Mouse (Mus musculus): Measurements from ENCODE around the gene Retsat.

Gene Retsat

DNA sequence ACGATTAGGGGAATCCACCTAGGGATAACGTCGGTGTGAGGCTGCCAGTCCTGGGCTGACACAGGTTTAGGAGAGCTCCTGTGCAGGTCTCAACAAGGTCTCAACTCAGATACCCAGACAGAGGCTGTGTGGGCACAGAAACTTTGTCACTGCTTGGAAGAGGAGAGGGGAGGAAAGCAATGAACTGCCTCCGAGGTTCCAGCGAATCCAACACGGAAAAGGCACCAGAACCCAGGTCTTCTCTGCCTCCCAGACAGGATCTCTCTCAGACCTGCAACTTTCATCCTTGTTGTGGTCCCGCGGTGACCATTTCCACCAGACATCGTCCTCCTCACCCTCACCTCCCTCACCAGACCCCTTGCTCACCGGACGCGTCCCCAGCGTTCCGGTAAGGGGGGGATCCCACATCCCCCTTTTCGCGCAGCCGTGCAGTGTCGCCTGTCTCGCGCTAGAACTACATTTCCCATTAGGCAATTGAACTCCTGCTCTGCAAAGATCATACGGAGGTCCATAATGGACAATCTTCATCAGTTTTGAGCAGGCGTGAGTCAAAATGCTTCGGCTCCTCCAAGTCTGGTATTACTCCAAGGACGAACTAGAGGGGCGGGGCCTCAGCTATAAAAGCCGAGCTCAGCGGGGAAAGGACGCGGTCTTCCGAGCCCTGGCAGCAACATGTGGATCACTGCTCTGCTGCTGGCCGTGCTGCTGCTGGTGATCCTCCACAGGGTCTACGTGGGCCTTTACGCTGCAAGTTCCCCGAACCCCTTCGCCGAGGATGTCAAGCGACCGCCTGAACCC, at the start of gene Retsat, which contains the start of gene Elmod3:
Gene Retsat, plus strand, starts transcription at position 520 of the 798 bp plus-strand sequence.
Gene Elmod3, minus strand, starts transcription at position 458 of the 798 bp plus-strand sequence.
- peak; percentile 93 for DNase-seq (ENCODE audit: low spot score)

DNA sequence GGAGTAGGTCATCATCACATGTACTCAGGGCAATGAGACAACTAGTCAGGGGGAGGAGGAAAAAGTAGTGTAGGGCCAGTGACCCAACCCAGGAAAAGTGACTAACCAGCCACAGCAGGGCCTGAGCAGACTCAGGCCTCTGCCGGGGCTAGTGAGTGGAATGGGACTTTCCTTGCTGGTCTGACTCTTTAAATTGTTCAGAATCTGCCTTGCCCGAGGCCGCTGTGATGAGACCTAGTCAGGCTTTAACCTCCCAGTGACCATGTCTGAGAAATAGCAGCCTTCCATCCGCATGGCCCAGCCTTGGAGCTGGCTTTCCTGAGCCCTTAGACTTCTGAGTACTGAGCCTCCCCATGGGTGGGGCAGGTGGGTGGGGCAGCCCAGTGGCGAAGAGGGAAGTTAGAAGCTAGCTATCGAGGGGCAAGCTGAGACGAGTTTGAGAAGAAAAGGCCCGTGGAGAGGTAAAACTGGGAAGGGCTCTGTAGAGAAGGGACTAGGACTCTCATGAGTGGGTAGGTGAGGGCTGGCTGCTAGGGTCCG, 49.2 kb upstream of the Retsat start:
- DNase-seq (ENCODE audit: low spot score): peak; percentile 56

DNA sequence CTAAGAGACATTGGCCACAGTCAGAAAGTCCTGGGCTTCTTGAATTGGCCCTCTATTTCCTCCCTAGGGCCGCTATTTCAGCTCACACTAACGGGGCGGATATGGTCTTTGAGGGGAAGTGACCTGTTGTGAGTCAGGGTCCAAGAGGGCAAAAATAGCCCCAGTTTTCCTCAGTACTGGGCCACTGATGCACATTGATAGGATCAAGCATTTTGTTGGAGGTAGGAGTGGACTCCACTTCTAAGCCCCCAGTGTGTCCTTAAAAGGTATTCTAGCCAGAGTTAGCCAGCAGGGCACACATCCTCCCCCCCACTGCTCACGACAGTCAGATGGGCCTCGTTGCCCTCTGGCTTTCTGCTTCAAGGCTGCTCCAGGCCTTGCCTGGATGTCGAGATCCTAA, 48.2 kb upstream of the Retsat start:
- DNase-seq (ENCODE audit: low spot score): no peak

DNA sequence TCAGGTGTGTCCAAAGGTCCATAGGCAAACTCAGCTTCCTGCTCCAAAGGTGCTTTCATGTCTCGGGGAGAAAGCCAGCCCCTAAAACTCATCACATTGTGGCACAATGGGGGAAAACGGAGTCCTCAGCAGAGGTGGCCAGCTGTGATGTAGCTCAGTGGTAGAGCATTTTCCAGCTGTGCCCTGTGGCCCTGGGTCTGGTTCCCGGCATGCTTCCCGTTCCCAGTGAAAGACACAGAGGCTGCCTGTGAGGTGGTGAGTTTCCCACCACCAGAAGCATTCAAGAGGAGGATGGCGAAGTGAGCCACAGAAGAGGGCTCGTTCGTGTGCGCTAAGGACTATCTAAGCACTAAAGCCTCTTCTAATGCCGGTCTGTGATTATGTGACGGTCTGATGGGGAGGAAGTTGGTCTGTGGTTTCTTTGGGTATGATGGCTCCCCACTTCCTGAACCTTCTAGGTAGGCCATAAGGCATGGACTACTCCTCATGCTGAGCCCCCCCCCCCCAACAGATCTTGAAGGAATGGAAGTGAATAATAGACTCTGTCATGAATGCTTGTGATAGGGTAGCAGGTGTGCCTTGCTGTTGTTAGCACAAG, 47.7 kb upstream of the Retsat start:
- no peak for DNase-seq (ENCODE audit: low spot score)

DNA sequence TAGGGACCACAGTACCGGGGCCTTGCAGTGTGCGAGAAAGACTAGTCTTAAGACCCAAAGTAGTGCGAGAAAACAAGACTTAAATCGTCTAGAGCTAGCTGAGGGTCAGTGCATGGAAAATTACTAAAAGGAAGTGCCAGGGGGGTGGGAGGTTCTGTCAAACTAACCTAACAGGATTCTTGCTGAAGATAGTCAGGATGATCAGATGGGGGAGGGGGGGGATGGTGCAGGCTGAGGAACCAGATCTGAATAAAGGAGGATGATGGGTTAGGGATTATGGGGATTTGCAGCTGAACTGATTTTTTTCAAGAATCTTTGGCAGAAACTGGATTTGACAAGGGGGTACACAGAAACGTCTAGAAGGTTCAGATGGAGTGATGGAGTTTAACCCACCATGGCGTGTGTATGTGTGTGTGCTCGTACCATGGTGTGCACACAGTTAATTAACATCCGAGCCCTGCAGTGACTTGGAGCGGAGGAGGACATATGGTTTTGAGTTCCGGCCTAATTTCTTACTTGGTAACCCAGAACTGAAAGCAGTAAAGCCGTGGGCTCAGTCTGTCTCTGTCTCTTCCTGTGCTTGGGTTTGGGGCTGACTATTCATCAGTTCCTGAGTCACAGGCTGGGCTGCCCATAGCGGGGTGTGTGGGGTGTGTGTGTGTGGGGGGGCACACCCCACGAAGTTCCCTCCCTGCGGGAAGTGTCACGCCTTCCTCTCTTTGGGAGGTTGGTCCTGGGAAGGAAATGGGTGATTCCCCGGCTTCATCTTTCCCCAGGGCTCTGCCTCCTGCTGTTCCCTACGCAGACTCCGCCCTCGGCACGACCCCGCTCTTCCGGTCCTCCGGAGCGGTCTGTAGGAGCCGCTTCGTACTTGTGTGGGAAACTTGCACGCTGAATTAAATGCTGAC, 45.9 kb upstream of the Retsat start:
- no peak for DNase-seq (ENCODE audit: low spot score)

DNA sequence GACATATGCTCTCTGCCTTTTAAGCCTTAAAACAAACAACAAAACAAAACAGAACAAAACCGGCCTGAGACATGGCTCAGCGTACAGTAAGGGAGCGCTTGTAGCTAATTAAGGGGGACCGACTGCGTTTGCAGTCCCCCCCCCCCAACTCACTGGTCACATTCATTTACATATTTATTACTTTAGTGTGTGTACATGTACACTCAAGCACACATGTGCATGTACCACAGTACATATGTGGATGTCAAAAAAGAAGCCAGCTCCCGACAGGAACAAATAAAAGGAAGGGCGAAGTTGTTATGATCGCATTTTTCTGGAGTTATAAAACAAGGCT, 45.2 kb upstream of the Retsat start:
- no peak for DNase-seq (ENCODE audit: low spot score)

DNA sequence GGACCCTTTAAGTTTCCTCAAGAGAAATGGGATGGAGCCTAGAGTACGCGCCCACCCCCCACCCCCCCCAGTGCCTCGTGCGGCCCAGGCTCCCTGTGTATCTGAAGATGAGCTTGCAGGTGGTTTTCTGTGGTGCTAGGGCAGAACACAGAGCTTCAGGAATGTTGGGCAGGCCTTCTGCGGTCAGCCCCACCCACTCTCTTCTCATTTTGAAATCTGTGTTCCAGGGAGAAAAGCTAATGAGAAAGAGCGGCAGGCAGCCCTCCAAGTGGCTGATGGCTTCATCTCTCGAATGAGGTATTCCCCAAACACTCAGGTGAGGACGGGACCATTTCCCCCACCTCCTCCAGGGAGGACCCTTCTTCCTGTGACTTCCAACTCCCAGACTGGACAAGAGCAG, 37.5 kb upstream of the Retsat start:
- no peak for DNase-seq (ENCODE audit: low spot score)

DNA sequence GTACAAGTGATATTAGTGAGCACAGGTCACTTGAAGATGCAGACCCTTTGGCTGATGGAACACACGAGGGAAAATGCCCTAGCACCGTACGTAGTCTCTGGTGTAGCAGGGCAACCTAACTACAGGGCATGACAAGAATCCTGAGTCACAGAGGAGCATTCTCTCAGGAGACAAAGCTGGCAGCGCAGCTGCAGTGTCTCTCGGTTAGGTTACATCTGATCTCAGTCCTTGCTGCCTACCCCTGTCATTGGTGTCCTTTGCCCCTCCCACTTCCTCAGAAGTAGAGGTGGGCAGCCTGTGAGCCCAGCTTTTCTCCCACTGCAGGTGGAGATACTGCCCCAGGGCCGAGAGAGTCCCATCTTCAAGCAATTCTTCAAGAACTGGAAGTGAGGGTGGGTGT, 35.8 kb upstream of the Retsat start:
- no peak for DNase-seq (ENCODE audit: low spot score)

DNA sequence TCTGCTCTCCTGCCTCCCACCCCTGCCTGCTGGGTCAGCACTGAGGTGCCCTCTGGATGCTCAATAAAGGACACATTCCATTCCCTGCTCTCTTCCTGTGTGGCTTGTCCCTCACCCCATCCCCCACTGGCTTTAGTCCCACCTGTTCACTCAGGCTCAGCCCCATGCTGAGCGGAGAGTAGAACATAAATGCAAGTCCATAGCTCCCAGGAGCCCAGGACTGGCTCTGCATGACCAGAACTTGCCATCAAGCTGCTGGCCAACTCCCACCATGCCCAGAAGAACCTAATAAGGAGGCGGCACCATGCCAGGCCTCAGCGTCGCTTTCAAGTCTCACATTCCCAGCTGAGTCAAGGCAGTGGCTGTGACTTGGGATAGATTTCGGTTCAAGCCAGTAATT, 35.4 kb upstream of the Retsat start:
- DNase-seq (ENCODE audit: low spot score): no peak

DNA sequence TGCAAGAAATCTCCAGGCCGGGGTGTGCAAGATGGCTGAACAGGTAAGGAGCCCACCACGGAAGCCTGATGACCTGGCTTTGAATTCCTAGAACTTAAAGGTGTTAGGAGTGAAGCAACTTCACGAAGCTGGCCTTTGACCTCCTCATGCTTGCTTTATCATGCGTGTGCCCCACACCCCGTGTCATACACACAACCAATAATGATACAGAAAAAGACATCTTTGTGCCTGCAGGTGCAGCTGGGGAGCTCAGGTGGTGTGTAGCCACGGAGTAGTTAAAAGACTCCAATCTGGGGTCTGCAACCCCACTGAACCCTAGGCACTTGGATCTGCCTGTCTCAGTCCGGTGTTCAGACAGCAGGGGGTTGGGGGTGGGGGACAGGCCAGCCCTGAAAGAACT, 32.8 kb upstream of the Retsat start:
- DNase-seq (ENCODE audit: low spot score): no peak

DNA sequence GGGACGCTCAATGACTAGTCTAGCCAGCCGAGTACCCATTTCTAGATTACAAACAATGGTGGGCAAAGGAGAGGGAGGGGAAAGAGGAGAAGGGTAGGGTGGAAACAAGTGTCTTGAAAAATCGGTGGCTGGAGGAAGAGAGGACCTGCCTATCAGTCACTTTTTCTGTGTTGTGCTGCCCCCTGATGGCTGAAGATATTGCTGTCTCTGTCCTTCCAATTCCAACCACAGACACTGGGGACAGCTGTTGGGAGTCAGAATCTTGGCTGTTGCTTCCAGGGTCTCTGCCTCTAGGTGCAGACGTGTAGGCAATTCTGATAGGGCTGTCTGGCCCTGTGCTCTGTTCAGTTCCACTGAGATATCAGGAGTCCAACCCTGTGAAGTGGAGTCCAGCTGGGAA, 32.2 kb upstream of the Retsat start:
- DNase-seq (ENCODE audit: low spot score): peak; percentile 77

DNA sequence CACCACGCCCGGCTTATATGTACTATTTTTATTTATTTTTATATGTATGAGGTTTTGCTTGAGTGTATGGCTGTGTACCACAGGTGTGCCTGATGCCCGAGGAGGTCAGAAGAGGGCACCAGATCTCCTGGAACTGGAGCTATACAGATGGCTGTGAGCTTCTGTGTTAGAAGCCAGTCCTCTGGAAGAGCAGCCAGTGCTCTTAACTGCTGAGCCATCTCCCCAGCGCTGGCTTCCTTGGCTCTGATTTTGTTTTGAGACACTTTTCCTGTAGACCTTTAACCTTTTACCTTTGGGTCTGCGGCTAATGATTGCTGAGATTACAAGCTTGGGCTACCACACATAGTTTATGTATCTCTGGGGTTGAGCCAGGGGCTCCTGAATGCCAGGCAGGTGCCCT, 30.8 kb upstream of the Retsat start:
- DNase-seq (ENCODE audit: low spot score): no peak

DNA sequence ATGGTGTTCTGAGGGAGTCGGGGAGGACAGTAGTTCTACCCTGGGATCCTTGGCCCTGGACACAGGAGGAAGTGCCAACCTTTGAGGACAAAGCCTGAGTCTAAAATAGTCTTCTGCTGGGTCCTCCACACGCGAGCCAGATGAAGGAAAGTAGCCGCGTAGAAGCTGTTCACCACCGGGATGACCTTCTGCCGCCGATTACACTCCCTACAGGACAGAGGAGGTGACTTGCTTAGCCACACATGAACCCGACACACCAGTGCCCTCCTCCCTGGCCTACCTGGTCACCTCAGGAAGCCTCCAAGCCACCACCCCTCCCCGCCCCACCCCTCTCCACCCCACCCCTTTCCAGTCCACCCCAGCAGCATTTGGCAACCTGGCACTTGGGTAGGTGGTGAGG, 29.5 kb upstream of the Retsat start:
- no peak for DNase-seq (ENCODE audit: low spot score)

DNA sequence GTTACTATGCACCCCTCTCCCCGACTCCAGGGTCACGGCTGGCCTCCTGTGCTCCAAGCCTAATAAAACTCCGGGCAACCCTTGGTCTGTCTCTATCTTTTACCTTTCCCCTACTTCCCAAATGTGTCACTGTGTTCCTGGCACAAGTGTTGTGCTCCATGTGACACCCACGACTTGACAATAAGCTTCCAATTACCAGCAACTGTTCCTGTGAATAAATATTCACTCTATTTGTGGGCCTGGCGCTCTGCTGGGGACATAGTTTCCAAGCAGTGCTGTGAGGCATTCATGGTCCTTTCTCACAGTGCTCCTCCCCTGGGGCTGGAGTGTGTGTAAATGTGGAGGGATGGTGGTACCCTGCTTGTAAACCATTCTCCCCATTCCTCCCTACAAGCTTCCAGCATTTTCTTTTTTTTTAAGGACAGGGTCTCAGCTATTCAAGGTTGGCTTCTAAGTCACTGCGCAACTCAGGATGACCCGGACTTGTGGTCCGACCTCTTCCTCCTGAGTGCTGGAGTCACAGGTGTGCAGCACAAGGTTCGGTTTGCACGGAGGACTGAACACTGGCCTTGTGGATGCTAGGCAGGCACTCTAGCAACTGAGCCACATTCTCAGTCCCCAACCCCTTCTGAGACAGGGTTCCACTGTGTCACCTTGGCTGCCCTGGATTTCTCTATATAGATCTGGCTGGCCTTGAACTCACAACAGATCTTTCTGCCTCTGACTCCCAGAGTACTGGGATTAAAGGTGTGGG, 27.5 kb upstream of the Retsat start:
- DNase-seq (ENCODE audit: low spot score): no peak

DNA sequence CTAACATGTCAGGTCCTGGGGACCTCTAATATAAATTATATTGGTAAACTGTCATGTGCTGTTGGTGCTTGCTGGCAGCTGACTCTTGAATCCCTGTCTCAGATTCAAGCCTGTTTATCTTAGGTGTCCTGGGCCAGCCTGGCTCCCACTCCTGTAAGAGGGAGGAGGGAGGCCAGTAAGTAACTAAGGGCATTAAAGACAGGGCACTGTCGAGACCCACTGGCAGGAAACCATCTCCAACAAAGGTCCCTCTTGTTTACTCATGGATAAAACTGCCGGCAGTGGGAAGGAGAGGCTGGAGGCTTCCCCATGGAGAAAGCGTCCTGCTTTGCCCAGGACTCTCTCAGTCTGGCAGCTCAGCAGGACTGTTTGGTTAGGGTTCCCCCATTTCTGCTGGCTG, 26.4 kb upstream of the Retsat start:
- no peak for DNase-seq (ENCODE audit: low spot score)

DNA sequence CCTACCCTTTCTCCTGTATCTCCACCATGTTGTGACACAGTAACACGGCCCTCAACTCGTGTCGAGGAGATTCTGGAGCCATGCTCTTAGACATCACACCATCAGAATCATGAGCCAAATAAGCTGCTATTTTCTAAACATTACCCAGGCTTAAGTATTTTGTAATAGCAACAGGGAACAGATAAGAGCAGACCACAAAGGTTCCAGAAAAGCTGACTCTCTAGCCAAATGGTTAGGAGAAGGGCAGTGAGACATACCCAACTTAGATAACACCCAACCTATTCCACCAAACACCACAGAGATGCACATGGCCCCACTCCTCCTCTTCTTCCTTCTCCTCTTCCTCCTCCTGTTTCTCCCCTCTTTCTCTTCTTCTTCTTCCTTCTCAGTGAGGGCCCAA, 22.2 kb upstream of the Retsat start:
- DNase-seq (ENCODE audit: low spot score): no peak

DNA sequence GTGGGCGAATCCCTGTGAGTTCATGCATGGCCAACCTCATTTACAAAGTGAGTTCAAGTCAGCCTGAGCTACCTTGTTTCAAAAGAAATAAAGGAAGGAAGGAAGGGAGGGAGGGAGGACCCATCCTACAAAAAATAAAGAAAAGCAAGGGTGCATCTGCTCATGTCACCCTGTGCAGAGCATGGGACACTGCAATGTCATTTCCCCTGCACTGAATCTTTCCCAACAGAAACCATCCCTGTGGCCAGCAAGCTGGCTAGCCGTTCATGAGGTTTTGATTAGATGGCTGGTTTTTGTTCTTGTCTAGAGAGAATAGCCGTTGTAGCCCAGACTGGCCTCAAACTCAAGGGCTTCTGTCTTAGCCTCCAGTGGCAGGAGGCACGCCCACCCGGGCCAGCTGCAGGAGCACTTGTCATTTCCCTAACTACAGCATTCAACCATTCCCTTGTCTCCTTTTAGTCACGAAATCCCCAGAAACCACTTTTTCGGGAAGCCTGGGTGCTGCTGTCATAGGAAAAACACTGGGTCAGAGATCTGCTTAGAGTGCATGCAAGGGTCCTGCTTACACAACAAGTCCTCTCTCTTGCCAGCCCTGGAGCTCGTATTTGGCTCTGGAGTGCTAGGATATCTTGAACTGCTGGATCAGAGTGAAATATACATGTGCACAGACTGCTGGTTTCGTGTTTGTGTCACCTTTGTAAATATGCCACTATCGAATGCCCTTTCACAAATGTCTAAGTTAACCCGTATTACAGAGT, 16.5 kb upstream of the Retsat start:
- DNase-seq (ENCODE audit: low spot score): no peak

DNA sequence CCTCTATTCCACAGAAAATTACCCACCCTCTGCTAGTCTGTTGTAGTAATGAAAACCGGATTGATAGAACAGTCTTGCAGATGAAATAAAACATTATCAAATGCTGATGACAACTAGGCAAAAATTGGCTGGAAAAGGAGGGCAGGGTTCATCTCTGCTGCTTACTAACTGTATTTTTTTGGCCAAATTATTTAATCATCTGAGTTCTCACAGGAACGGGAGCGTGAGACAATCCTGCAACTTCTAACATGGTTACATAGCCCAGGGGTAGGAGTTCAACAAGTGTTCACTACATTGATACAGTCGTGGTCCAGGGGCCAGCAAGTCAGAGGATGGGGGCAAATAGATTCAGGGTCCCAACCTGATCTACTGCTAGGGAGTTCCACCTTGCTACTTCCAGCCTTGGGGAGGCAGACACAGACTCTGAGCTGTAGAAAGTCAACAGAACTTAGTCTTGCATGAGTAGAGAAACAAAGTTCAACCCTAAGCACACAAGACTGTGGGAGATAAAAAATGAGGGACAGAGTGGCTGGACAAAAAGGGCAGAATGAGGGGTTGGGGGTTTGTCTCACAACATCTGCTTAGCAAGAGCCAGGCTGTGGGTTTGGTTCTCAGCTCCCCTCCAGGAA, 14.9 kb upstream of the Retsat start:
- DNase-seq (ENCODE audit: low spot score): no peak

DNA sequence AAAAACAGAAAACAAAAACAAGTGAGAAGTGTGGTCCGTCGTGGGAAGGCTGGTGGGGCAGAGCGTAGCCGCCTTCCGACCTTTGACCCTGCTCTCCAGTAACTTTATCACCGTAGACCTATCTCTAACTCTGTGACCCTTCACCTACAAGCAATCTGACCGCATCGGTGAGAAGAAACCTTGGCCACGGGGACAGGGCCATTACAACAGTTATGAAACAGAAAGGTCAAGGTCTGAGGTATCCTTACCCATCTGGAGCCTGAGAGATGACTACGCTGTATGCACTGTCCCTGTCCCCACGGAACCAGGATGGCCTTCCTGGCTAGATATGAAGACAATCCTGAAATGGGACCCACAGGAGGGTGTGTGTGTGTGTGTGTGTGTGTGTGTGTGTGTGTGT, 14.1 kb upstream of the Retsat start:
- no peak for DNase-seq (ENCODE audit: low spot score)

DNA sequence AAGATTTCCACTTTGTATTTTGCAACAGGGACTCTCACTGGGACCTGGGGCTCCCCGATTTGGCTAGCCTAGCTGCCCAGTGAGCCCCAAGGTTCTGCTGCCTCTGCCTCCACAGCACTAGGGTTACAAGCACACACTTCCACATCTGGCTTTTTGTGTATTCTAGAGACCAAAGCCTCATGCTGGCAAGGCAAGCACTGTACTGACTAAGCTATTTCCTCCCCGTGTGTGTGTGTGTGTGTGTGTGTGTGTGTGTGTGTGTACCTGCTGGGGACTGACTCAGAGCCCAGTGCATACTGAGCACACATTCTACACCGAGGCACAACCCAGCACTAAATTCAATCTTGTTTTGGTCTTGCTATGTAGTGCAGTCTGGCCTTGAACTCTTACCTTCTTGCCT, 11.6 kb upstream of the Retsat start:
- DNase-seq (ENCODE audit: low spot score): no peak

DNA sequence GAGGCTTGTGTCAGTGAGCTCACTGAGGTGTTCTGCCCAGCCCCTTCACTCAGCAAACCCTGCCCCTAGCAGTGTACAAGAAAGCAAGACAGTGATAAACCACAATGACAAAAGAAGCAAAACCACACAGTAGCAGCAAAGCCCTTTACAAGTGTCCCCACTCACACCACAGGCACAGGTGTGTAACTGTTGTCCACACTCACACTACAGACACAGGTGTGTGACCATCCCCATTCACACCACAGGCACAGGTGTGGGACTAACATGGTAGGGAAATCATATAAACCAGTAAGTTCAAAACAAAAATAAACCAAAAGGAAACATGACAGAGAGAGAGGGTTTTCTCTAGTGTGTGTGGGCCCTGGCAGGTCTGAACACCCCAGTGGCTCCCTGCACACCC, 10.0 kb upstream of the Retsat start:
- no peak for DNase-seq (ENCODE audit: low spot score)
